Mouse (Mus musculus) gastrocnemius, postnatal 14 days (tissue): Measurements from ENCODE around the gene Rapgefl1. TPM values are rescaled to one million over a fixed set of nuclear protein-coding genes. Genes with fewer than 3 reads are reported as not detected.

Experiments
- DNase-seq: peaks from one replicate; pipeline ENCODE4 v3.0.0; 2021; ENCODE audit warnings: mixed read lengths
- intact Hi-C: fragments of 180-260 bp; cut with DNase I; formaldehyde crosslinking; loops from one replicate; pipeline ENCODE4 v1.15.1; 2025; ENCODE audit warnings: low total_unique reads
- total RNA-seq, 2 experiments: library from RNA; stranded (reverse); gene quantifications; 2 replicates each; pipeline ENCODE4 v1.2.3; 2021

Gene Rapgefl1
- total RNA-seq, 2 experiments from 2014 or later = 0.49 to 1.1 TPM

GRCm38 (mm10) chr11:98902621-98903245 lies 66.1 kb downstream of the Rapgefl1 start:
- DNase-seq = no peak
- intact Hi-C loops = loop anchor here (10.0 kb wide), 1 partner anchor 198 kb away; the partner anchor contains the start of gene Csf3

Other genes with a start within 250 kb of the Rapgefl1 start
- 10 to 100 TPM; 18.3 to 18.7 TPM for gene Ormdl3, start 249.4 kb upstream of the Rapgefl1 start, total RNA-seq
- not detected for gene Lrrc3c, start 238.5 kb upstream of the Rapgefl1 start, total RNA-seq
- 1 to 10 TPM; 5.0 to 6.6 TPM for gene Gm12355, start 211.1 kb upstream of the Rapgefl1 start, total RNA-seq
- gene Gsdma3, start 210.4 kb upstream of the Rapgefl1 start, total RNA-seq = under 1 TPM; 0.16 to 0.39 TPM
- gene Gsdma2, start 190.0 kb upstream of the Rapgefl1 start, total RNA-seq = not detected
- under 1 TPM in 1 of 2 experiments, not detected in 1; 0.11 TPM for gene Gsdma, start 172.4 kb upstream of the Rapgefl1 start, total RNA-seq
- 10 to 100 TPM; 89.2 to 91.4 TPM for gene Psmd3, start 154.2 kb upstream of the Rapgefl1 start, total RNA-seq
- not detected for gene Csf3, start 135.5 kb upstream of the Rapgefl1 start, total RNA-seq
- 10 to 100 TPM; 40.3 to 42.0 TPM for gene Med24, start 107.3 kb upstream of the Rapgefl1 start, total RNA-seq
- gene Thra, start 96.1 kb upstream of the Rapgefl1 start, total RNA-seq = 100 to 1,000 TPM in 1 of 2 experiments, 10 to 100 TPM in 1; 91.8 to 106 TPM
- 10 to 100 TPM; 27.3 to 64.6 TPM for gene Nr1d1, start 61.5 kb upstream of the Rapgefl1 start, total RNA-seq
- 10 to 100 TPM; 49.0 to 55.3 TPM for gene Msl1, start 41.3 kb upstream of the Rapgefl1 start, total RNA-seq
- 10 to 100 TPM; 20.1 to 21.5 TPM for gene Casc3, start 31.9 kb upstream of the Rapgefl1 start, total RNA-seq
- 1 to 10 TPM; 4.4 to 4.6 TPM for gene Wipf2, start 26.9 kb downstream of the Rapgefl1 start, total RNA-seq
- 1 to 10 TPM in 1 of 2 experiments, under 1 TPM in 1; 0.78 to 1.3 TPM for gene Cdc6, start 71.0 kb downstream of the Rapgefl1 start, total RNA-seq
- 10 to 100 TPM; 13.7 to 19.7 TPM for gene Rara, start 91.0 kb downstream of the Rapgefl1 start, total RNA-seq
- gene Gjd3, start 146.2 kb downstream of the Rapgefl1 start, total RNA-seq = not detected
- gene Top2a, start 187.4 kb downstream of the Rapgefl1 start, total RNA-seq = 10 to 100 TPM; 13.8 to 16.9 TPM
- 100 to 1,000 TPM in 1 of 2 experiments, 10 to 100 TPM in 1; 76.9 to 104 TPM for gene Igfbp4, start 204.5 kb downstream of the Rapgefl1 start, total RNA-seq